Mouse (Mus musculus): ENCODE data around the gene Zfp280d.

The Zfp280d gene

DNA sequence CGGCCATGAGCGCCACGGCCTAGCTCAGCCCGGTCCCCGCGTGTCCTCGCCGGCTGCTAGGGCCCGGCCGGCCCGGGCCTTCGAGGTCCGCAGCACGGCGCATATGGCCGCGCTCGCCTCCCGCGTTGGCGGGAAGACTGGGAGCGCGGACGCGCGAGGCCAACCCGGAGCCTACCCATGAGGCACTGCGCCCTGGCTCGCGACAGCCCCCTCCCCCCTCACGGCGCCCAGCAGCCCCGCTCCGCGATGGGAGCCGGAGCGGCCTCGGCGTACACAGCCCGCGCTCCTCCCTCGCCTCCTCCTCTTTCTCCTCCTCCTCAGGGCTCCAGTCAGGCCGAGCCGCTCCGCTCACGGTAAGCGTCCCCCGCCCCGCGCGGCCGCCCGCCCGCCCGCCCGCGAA lies at the start of gene Zfp280d:
TSS of gene Zfp280d (plus strand) at position 184 of the 400 bp plus-strand sequence.
- peak; percentile 94 for DNase-seq (ENCODE audit: low spot score)

DNA sequence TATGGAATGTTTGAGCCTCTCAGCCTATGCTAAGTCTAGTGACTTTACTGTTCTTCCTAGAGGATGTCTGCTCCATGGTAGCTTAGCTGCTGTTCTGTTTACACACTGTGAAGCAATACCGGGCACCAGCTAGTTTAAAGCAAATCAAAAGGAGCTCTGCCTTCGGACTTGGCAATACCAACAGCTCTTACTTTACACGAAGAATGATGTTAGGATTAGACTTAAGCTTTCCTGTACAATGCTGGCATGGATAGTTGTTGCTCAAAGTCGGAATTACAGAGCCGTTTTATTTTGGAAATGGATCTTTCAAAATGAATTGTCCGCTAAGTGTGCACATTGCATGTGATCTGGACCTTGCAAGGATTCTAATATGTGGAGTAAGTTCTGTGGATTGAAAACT lies 48.1 kb upstream of the Zfp280d start:
- DNase-seq (ENCODE audit: low spot score) = no peak

DNA sequence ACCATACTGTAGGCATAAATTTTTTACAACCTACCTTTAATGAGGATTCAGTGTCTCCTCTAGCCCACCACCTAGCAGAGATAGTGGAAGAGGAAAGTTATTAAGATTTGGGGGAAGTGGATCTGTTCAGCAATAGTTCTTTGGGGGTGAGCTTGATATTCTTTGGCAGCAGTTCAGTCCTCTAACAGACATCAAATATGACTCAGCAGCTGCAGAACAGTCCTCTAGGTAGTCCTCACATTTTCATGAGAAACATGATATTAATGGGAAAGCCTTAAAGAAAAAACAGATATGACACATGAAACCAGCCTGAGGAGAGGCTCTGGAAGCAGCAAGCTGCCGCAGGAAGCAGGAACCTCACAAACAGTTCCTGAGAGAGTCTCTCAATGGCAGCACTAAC lies 22.0 kb upstream of the Zfp280d start:
- no peak for DNase-seq (ENCODE audit: low spot score)

DNA sequence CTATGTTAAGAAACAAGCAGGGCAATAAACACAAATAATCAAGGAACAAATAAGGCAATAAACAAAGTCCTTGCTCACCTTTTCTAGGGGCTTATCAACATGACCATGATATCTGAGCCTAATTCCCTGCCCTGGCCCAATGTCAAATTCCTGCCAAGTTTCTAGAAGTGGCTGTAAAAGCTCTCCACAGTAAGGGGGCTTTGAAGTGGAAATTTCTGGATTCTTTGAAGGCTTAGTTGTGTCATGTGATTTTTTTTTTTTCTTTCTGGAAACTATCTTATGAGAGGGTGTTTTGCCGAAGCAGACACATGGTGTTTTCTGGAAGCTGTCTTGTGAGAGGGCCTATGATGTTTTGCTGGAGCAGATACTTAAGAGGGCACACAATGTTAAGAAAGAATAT lies 19.4 kb upstream of the Zfp280d start:
- DNase-seq (ENCODE audit: low spot score) = peak; percentile 26

DNA sequence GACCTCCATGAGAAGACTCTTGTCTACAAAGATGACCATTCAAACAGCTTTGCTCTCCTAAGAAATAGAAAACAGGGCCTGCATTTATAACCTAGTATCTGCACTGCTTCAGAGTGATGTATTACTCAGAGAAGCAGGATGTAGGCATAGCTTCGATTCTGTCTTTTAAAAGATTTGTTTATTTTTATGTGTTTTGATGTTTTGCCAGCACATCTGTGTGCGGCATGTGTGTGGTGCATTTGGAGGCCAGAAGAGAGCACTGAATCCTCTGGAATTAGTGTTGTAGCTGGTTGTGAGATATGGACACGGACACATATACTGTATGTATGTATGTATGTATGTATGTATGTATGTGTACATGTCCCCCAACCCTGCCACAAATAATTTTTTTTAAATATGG lies 18.0 kb upstream of the Zfp280d start:
- no peak for DNase-seq (ENCODE audit: low spot score)

DNA sequence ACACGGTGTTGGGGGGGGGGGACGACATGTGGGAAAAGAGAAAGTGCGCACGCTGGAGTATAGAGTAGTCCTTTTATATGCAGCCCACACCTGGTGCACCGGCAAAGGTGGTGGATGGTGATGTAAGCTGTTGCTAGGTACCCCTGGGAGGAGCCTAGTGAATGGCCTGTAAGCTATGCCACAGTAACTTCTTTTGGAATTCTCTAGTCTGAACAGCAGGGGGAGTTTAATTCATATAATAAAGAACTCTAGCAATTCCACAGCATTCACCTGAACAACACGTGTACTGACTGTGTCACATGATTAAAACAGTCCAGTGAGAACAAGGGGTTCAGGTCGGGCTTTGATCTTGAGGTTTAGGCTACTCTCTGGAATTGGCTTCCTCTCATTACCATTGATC lies 14.3 kb upstream of the Zfp280d start:
- peak; percentile 81 for DNase-seq (ENCODE audit: low spot score)

DNA sequence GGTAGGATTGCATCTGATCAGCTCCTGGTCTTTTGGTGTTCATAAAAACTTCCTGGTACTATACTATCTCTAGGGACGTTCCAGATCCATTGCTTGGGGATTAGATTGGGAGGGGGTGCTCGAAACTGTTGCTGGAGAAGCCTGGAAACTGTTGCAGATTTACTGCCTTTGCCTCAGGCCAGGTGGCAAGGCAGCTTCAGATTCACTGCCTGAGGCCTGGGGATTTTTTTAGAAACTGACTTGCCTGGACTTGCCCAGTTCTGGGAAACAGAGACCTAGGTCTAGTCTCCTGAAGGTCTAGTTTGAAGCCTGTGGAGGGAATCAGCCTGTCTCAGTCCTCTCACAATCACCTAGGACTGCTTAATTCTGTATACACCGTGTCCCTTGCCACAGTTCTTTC lies 9.8 kb upstream of the Zfp280d start:
- no peak for DNase-seq (ENCODE audit: low spot score)

DNA sequence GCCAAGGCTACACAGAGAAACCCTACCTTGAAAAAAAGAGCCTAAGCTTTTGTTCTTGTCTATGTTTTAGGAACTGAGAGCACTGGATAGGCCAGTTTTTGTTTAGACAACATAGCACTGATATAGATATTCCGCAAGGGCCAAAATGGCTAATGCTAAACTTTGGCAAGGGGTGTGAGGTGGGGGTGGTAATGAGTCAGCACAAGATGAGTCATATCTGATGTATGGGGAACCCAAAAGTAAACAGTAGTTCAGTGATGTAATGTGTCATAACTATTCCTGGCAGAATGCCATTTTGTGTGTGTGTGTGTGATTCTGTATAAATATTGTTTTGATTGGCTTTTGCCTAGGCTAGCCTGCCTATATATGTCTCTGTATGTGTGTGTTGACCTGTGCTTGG lies 4.5 kb upstream of the Zfp280d start:
- DNase-seq (ENCODE audit: low spot score) = no peak

DNA sequence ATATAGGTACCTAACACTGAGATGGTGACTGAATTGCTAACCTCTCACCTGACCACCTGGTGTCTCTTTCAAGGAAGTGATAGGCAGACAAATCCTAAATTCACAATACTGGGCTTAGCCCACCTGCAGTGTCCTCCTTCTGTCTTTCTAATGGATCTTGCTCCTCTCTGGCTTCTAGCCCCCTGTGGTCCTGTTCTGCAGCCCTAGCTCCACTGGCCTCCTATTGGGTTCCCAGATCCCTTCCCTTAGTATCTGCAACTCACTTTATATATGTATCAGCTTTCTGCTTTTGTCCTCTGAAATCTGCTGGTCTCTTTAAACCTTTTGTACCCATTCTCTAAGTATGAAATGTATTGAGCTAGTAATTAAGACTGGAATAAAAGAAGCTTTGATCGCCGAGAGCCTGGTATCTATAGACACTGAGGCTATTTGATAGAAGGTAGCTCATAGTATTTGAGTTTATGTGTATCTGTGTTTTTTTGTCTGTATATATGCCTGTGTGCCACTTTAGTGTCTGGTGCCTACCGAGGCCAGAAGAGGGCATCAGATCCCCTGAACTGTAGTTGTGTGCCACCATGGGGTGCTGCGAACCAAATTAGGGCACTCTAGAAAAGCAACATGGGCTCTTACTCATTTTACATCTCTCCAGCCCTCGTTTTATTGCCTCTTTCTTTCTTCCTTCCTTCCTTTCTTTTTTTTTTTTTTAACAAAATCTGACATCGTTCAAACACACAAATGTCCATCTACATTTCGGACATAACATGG lies 832 bp upstream of the Zfp280d start:
- no peak for DNase-seq (ENCODE audit: low spot score)

DNA sequence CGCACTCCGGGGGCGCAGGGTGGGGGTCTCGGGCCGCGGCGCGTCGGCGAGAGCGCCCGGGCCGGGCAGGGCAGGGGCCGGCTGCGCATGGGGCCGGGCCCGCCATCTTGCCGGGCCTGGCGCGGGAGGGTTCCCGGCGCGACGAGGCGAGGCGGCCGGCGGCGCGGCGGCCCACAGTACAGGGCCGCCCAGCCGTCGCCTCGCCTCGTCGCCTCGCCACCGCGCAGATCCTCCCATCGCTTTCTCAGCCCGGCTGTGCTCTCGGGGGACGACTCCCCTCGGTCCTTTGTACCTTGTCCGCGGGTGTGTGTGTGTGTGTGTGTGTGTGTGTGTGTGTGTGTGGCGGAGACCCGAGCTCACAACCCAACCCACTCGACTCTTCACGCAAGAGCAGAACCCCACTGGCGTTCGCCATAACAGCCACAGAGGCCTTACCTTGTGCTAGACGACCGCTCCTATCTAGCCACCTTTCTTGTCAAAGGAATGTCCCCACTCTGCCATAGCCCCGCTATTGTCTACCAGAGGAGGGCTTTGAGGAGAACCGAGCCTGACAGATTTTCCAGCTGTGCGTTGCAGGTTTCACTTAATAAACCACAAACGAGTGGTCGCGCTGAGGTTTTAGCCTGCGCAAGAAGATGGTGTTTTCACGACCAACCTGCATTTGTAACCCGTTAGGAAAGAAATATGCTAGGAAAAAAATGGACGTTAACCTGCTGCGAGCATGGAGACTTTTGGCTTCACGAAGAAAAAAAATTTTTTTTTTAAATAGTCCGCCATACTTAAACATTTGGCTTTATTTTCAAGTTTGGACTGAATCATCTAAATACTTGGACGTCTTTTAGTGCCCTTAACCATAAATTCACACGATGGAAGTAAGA lies 680 bp downstream of the Zfp280d start:
- DNase-seq (ENCODE audit: low spot score) = peak; percentile 35

DNA sequence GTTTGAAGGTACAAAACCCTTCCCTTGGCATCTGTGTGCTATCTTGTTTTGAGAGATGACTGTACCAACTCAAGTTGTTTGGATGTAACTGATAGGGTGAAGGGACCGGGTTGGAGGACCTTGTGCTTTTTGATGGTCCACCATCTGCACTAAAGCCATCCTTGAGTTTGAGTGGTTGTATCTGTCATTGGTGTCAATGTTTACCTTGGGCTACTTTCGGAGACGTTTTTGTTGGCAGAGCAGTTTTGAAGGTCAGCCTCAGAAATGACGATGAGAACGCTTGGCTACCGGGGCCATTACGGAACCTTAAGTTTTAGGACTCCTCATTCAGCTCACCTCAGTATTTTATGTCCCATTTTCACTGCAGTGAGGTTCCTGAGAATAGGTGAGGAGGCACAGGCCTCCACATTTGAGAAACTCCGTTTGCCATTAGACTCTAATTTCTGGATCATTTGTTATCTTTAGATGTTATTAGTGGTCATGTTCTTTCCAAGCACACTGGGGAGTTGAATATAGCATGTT lies 1.4 kb downstream of the Zfp280d start:
- no peak for DNase-seq (ENCODE audit: low spot score)

DNA sequence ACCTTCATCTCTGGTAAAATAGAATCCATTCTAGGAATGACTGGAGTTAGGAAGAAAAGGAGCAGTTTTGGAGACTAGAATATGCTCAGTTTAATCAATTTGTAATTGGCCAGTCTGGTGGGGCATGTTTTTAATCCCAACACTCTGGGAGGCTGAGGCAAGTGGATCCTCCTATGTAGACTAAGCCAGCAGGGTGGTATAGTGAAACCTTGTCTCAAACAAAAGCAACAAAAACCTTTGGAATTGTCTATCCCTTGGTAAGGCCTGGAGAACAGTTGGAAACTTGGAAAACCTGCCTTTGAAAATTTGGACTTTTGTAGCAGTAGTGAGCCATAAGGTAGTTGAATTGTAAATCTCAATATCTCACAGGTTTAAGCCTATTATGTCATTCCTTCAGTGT lies 2.3 kb downstream of the Zfp280d start:
- no peak for DNase-seq (ENCODE audit: low spot score)

DNA sequence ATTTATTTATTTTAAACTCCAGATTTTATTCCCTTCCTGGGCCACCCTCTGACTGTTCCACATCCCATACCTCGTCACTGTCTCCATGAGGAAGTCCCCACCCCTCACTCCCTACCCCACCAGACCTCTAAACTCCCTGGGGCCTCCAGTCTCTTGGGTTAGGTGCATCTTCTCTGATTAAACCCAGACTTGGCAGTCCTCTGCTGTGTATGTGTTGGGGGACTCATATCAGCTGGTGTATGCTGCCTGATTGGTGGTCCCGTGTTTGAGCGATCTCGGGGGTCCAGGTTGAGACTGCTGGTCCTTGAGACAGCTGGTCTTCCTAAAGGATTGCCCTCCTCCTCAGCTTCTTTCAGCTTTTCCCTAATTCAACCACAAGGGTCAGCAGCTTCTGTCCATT lies 5.3 kb downstream of the Zfp280d start:
- DNase-seq (ENCODE audit: low spot score) = no peak

DNA sequence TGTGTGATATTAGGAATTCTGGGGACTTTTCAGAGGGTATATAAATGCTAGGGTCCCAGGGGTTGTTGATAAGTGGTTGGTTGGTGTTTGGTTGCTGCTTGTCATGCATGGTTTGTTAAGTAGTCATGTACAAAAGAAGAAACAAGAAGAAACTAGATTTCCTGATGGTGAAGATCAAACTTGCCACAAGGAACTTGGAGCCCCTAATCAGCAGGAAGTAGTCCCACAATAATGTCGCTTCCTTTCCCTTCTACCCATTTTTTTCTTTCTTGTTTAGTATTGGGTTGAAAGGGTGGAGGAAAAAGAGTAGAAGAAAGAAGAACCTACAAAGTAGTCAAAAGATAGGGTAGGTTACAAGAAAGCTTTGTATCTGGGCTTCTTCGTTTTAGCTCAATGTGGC lies 13.0 kb downstream of the Zfp280d start:
- no peak for DNase-seq (ENCODE audit: low spot score)

DNA sequence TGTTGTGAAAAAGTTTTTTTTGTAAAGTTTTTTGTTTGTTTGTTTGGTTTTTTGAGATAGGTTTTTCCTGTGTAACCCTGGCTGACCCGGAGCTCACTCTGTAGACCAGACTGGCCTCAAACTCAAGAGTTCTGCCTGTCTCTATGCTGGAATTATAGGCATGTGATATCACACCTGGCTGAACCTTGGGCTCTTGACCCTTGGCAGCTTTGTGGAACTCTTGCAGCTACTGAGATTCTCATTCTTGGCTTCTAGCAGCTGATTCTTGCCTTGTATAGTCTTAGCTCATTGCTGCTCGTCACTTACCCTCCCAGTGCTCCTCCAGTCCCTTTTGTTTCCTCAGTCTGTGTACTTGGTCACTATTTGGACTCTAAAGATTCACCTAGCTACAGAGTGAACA lies 13.6 kb downstream of the Zfp280d start:
- DNase-seq (ENCODE audit: low spot score) = peak; percentile 41

DNA sequence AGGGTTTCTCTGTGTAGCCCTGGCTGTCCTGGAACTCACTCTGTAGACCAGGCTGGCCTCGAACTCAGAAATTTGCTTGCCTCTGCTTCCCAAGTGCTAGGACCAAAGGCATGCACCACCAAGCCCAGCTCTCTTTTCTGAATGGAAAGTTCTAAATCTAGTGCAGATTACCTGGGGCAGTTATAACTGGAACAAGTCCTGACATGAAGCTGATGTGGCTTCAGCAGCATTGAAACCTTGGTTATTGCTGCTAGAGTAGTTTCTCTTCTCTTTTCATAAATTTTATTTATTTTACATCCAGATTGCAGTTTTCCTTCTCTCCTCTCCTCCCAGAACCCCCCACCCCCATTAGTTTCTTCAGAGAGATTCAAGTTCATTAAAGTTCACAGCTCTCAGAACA lies 14.4 kb downstream of the Zfp280d start:
- no peak for DNase-seq (ENCODE audit: low spot score)

DNA sequence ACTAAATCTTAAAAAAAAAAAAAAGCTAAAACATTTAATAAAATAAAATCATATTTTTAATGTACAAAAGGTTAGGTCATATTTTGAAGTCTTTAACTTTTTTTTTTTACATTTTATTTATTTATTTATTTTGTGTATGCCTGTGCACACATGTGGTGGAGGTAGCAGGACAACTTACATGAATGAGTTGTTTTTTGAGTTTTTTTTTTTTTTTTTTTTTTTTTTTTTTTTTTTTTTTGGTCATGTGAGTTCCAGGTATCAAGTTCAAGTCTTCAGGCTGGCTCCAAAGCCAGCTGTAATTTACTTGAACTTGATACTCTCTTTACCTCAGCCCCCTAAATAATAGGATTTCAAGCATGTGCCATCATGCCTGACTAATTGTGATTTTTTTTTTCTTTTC lies 19.4 kb downstream of the Zfp280d start:
- DNase-seq (ENCODE audit: low spot score) = no peak

DNA sequence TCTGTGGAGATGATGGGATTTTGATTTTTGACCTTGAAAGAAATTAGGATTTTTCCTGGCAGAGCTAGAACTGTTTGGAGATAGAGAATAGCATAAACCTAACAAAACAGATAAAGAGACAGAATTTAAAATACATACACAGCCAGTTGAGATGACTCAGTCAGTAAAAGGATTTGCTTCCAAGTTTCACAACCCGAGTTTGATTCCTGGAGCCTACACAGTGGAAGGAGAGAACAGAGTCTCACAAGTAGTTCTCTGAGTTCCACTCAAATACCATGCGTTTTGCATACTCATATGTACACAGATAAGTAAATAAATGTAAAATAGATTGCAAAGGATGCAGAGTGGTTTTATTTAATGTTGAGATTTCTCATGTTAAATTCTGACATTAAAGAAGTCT lies 35.1 kb downstream of the Zfp280d start:
- DNase-seq (ENCODE audit: low spot score) = no peak

DNA sequence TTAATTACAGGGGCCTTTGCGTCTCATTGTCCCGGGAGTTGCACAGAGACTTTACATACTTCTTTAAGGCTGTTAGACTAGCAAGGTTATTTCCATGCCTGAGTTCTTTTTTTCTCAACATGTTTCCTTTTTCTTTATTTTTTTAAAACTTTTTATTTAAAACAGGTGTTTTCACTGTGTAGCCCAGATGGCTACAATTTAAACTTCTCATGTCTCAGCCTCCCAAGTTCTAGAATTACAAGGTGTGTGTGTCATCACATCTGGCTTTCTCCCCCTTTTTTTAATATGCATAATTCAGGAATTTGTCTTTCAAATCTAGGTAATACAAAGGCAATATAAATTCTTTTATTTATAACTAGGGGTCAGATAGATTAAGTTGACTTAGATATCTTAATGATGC lies 58.6 kb downstream of the Zfp280d start:
- no peak for DNase-seq (ENCODE audit: low spot score)

DNA sequence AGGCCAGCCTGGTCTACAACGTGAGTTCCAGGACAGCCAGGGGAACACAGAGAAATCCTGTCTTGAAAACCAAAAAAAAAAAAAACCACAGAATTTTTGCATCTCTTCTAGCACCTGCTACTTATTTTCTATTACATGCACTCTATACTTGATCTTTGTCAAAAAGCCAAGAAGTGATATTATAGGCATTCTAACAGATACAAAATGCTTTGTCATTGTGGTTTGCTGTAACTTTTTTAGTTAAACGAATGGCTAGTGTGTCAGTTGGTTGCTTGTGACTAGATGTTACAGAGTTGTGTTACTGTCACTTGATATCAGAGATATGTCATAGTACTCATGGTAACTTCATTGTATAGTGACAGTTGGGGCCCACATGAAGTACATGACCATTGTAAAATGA lies 61.4 kb downstream of the Zfp280d start:
- DNase-seq (ENCODE audit: low spot score) = no peak

DNA sequence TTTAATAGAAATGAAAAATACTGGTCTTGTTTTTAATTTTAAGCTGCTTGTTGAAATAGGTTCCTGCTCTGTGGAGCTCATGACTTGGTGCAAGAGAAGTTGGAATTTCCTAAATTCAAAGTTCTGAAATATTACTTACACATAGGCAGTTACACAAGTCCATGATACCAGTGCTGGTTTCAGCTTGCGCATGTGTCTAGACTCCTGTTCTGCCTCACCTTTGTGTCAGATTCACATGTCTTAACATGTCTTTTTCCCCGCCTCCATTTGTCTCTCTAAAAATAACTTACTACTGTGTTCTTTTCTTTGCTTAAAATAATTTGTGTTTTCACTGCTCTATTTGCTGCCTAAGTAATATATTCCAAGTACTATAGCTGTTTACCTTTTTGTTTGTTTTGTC lies 64.5 kb downstream of the Zfp280d start:
- DNase-seq (ENCODE audit: low spot score) = no peak

DNA sequence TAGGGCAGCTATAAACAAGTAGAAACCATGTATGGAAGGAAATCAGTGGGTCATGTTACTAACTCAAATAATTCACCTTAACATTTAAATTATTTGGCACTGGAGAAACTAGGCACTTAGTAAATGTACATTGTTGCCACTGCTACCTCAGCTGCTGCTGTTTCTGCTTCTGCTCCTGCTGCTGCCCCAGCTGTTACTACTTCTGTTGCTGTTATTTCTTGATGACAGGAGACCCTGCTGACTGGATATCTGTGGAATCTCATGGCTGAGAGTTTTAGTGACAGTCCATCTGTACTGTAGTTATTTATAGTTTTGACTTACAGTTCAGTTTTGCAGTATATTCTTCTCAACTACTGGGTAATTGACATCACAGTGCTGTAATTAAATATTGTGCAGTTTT lies 69.2 kb downstream of the Zfp280d start:
- DNase-seq (ENCODE audit: low spot score) = no peak

DNA sequence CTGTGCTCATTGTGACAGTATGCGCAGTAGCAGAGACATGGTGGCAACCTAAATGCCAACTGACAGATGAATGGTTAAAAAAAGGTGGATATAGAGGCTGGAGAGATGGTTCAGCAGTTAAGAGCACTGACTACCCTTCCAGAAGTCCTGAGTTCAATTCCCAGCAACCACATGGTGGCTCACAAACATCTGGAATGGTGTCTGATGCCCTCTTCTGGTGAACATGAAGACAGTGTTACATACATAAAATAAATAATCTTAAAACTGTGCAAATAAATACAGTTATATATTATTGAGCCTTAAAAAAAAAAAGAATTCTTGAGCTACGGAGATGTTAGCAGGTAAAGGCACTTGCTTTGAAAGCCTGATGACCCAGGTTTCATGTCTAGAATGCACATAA lies 97.7 kb downstream of the Zfp280d start:
- DNase-seq (ENCODE audit: low spot score) = no peak
